Mouse (Mus musculus): ENCODE measurements around the gene Cdk17. TPM values are rescaled to one million over a fixed set of nuclear protein-coding genes. Genes with fewer than 3 reads are reported as not detected.
A peak's percentile ranks its signal among the peaks of the same experiment; 100 is the strongest.

The Cdk17 gene
- polyA plus RNA-seq, 1 experiment from 2014 or later, result 19.2 TPM

DNA sequence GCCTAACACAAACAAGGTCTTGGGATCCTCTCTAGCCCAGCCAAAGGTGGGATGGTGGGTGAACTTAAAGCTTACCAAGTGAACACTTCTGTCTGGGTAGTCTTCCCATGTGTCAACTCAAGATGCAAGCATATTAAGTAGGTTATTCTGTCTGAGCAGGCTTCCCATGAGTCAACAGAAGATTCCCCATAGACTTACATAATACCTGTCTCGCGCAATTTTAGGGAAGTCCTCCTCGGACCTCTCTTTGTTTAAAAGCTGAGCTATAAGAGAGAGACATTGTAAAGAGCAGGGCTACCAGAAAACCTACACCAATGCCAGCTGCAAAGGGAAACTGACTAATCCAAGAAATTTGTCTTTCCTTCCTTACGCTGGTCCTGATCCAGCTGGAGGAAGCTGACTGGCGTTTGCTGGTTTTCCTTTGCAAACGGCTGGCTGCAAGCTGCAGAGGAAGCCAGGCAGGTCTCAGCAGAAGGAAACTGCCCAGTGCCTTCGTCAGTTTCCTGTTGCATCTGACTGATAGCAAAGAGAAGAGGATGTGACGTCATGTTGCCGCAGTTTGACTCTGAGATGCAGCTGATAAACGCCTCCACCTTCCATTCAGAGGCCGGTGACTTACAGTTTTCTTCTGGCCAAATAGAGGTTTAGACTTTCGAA lies 36.6 kb upstream of the Cdk17 start:
- no peak overlapping the region for H3K4me3 ChIP-seq
- 0 out of 2 replicates have a peak overlapping the region, but pooled peaks have one; percentile 16 for H3K4me2 ChIP-seq
- peaks cover 7% of the 10 kb centered on the region; the same call in 1 of the 2 replicates for H3K4me1 ChIP-seq
- WGBS, result 61% methylated on average over 12 of the region's 12 CpGs
- H3K9ac ChIP-seq, result no peak overlapping the region
- no peaks in the 10 kb centered on the region for H3K27me3 ChIP-seq
- no peak for ATAC-seq (ENCODE audit: insufficient number of reproducible peaks, insufficient read depth, low FRiP score, low TSS enrichment, low read depth)
- H3K36me3 ChIP-seq, result no peaks in the 10 kb centered on the region
- H3K9me3 ChIP-seq, result no peaks in the 10 kb centered on the region
- peak overlapping the region; percentile 45 for H3K27ac ChIP-seq

DNA sequence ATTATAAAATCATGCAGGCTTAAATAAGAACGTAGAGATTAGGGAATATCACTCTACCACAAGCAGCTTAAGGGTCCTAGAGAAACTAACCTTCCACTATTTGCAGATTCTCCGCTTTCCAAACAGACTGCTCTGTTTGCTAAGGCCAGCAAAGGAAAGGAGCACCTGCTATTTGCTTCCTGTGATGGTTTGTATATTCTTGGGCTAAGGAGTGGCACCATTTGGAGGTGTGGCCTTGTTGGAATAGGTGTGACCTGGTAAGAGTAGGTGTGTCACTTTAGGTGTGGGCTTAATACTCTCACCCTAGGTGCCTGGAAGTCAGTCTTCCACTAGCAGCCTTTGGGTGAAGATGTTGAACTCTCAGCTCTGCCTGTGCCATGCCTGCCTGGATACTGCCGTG lies 34.6 kb upstream of the Cdk17 start:
- no peak overlapping the region for H3K27ac ChIP-seq
- no peaks in the 10 kb centered on the region for H3K27me3 ChIP-seq
- H3K4me1 ChIP-seq, result peaks cover 7% of the 10 kb centered on the region; the same call in 1 of the 2 replicates
- H3K9ac ChIP-seq, result no peak overlapping the region
- ATAC-seq (ENCODE audit: insufficient number of reproducible peaks, insufficient read depth, low FRiP score, low TSS enrichment, low read depth), result no peak
- no peaks in the 10 kb centered on the region for H3K36me3 ChIP-seq
- no peaks in the 10 kb centered on the region for H3K9me3 ChIP-seq
- 83% methylated on average over 3 of the region's 3 CpGs for WGBS
- H3K4me2 ChIP-seq, result no peak overlapping the region
- no peak overlapping the region for H3K4me3 ChIP-seq

DNA sequence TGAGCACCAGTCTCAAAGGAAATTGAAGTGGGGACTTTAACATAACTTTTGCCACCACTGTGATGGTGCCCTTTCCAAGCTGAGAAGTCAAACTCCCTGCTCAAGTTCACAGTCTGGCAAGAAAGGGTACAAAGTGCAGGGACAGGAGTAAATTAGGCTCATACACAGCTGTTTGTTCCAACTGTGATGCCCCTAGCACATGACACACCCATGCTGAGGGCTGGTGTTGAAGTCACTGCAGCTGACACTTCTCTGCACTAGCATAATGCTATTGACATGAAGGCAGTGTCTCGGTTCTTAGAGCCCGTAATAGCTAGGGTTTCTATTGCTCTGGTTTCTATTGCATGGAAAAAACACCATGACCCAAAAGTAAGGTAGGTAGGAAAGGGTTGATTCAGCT lies 32.1 kb upstream of the Cdk17 start:
- H3K4me2 ChIP-seq, result no peak overlapping the region

DNA sequence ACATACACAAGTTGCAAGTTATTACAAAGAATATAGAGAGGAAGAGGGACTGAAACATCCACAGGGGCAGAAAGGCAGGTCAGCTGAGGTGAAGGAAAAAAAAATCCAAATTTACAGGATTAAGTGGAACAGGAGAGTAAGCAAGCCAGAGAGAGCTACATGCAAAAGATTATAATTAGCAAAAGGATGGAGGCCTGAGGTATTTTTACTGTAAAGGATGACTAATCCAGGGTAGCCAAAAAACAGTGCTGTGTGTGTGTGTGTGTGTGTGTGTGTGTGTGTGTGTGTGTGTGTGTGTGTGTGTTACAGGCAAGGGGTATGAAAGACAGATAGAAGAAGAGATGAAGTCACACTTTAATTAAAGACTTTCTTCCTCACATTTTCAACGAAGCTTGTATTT lies 31.3 kb upstream of the Cdk17 start:
- no peak overlapping the region for H3K4me2 ChIP-seq
- 81% methylated on average over 1 of the region's 1 CpGs for WGBS

More for the DNA sequence above, 32.1 kb upstream of the Cdk17 start:
- Histone ChIP-seq H3K36me3 (no peaks in the 10 kb centered on the region), H3K27ac (no peak overlapping the region), H3K9ac (no peak overlapping the region), H3K4me3 (no peak overlapping the region), H3K27me3 (no peaks in the 10 kb centered on the region), H3K9me3 (no peaks in the 10 kb centered on the region), H3K4me1 (peaks cover 7% of the 10 kb centered on the region; the same call in 1 of the 2 replicates)
- ATAC-seq (ENCODE audit: insufficient number of reproducible peaks, insufficient read depth, low FRiP score, low TSS enrichment, low read depth), result no peak
- 80% methylated on average over 2 of the region's 2 CpGs for WGBS

DNA sequence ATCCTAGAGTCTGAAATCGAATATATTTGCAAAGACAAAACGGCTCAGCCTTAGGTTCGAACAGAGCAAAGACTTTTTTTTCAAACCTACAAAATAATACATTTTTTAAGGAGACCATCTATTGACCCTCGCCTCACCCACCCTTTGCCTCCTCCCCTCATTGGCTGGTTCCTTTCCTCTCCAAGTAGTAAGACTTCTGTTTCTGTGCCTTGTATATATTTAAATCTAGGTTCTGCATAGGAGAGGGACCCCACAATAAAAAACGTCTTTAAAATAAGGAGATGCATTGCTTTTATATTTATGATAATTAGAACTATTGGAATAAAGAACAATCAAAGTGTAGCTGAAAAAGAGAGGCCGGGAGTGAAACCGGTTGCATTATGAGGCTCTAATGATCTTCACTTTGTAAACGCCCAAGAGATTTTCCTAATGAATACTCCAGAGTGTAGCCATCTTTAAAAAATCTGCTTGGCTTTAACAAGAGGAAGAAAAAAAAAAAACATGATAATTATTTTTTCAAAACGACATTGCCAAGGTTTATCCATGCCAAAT lies 30.7 kb upstream of the Cdk17 start:
- H3K9ac ChIP-seq, result no peak overlapping the region
- no peaks in the 10 kb centered on the region for H3K9me3 ChIP-seq
- no peak for ATAC-seq (ENCODE audit: insufficient number of reproducible peaks, insufficient read depth, low FRiP score, low TSS enrichment, low read depth)
- no peak overlapping the region for H3K4me2 ChIP-seq
- no peaks in the 10 kb centered on the region for H3K36me3 ChIP-seq
- no peak overlapping the region for H3K27ac ChIP-seq
- H3K4me1 ChIP-seq, result no peaks in the 10 kb centered on the region; the same call in 1 of the 2 replicates
- 71% methylated on average over 9 of the region's 9 CpGs for WGBS
- no peaks in the 10 kb centered on the region for H3K27me3 ChIP-seq
- no peak overlapping the region for H3K4me3 ChIP-seq

More for the DNA sequence above, 31.3 kb upstream of the Cdk17 start:
- Histone ChIP-seq H3K4me3 (no peak overlapping the region), H3K27me3 (no peaks in the 10 kb centered on the region), H3K9ac (no peak overlapping the region), H3K4me1 (peaks cover under 1% of the 10 kb centered on the region; the same call in 1 of the 2 replicates), H3K9me3 (no peaks in the 10 kb centered on the region), H3K36me3 (no peaks in the 10 kb centered on the region), H3K27ac (no peak overlapping the region)
- ATAC-seq (ENCODE audit: insufficient number of reproducible peaks, insufficient read depth, low FRiP score, low TSS enrichment, low read depth), result no peak

DNA sequence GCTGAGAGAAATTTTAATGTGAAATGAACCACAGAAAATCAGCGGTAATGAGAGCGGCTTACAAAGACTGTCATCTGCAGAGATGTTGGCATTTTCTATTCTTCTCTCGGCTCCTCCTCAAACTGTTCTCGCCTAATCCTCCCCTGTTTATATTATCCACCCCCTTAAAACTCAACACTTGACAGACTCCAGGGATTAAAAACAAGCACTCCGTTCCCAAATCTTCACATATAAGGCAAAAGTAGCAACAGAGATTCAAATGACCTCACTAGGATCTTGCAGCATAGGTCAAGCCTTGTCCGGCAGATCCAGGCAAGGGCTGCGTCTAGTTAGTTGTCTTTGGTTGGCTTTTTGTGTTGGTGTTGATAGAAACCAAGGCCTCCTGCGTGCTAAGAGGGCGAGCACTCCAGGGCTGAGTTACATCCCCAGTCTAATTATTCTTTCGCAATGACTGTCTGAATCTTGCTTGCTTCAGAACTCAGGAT lies 30.2 kb upstream of the Cdk17 start:
- no peak for ATAC-seq (ENCODE audit: insufficient number of reproducible peaks, insufficient read depth, low FRiP score, low TSS enrichment, low read depth)
- Histone ChIP-seq H3K4me2 (no peak overlapping the region), H3K36me3 (no peaks in the 10 kb centered on the region), H3K9ac (no peak overlapping the region), H3K4me1 (no peaks in the 10 kb centered on the region; the same call in 1 of the 2 replicates), H3K27ac (no peak overlapping the region), H3K27me3 (no peaks in the 10 kb centered on the region), H3K4me3 (no peak overlapping the region), H3K9me3 (no peaks in the 10 kb centered on the region)
- 73% methylated on average over 10 of the region's 10 CpGs for WGBS

DNA sequence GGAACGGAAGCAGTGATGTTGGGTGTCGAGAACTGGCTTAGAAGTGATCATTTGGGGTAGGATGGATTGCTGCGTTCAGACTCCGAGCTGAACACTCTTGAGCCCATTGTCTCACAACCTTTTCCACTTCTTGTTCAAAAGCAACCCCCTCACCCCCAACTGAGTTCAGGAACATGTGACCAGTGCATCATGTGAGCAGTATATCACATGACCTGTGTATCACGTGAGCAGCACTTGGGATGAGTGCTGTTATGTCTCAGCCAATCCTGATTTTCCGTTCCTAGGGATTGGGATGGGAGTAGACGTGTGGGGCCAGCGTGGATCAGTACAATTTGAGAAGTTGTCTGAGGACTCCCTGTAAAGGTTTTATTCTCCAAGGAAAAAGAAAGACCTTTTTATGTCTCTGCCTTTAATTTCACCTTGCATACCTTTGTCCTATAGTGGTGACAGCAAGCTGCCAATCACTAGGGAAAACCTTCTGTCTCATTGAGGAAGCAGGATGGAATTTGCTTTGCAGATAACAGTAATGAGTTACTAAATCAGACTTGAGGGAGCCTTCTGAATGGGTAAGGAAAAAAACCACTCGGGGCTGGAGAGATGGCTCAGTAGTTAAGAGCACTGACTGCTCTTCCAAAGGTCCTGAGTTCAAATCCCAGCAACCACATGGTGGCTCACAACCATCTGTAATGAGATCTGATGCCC lies 28.7 kb upstream of the Cdk17 start:
- Histone ChIP-seq H3K27ac (no peak overlapping the region), H3K27me3 (no peaks in the 10 kb centered on the region), H3K4me2 (no peak overlapping the region), H3K4me3 (no peak overlapping the region), H3K4me1 (no peaks in the 10 kb centered on the region; the same call in 1 of the 2 replicates), H3K36me3 (no peaks in the 10 kb centered on the region), H3K9me3 (no peaks in the 10 kb centered on the region), H3K9ac (no peak overlapping the region)
- WGBS, result 89% methylated on average over 9 of the region's 9 CpGs
- no peak for ATAC-seq (ENCODE audit: insufficient number of reproducible peaks, insufficient read depth, low FRiP score, low TSS enrichment, low read depth)

DNA sequence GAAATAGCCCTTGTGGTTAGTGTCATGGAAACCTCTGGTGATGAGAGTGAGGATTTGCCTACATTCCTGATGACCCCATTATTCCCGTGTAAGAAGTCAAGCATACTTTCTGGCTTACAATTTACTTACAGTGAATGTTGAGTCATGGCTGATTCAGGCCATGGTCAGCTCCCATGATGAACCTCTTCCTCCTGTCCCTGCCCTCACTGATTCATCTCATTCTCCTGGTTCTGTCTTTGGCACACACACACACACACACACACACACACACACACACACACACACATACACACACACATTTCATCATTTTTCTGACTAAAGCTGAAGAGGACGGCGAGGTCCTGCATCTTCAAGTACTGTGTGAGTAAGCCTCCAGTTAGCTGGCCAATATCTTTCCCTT lies 21.9 kb upstream of the Cdk17 start:
- Histone ChIP-seq H3K9me3 (no peaks in the 10 kb centered on the region), H3K27me3 (no peaks in the 10 kb centered on the region)

DNA sequence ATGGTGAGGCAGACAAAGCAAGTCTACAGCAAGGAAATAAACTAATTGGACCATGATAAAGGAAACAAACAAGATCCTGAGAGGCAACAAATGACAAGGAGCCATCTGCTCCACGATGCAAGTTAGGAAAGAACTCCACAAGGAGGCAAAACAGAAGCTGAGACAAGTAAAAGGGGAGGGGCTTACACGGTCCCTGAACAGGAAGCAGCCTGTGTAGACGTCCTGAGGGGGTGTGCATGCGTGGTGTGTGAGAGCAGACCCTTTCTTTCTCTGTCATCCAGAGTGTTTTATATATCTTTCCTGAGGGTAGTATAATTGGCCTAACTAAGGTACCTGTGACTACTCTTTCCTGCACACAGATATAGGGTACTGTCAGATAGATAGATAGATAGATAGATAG lies 19.9 kb upstream of the Cdk17 start:
- Histone ChIP-seq H3K9ac (no peak overlapping the region), H3K9me3 (no peaks in the 10 kb centered on the region), H3K27me3 (no peaks in the 10 kb centered on the region), H3K27ac (no peak overlapping the region), H3K4me1 (no peaks in the 10 kb centered on the region), H3K4me3 (no peak overlapping the region), H3K4me2 (no peak overlapping the region), H3K36me3 (no peaks in the 10 kb centered on the region)
- ATAC-seq (ENCODE audit: insufficient number of reproducible peaks, insufficient read depth, low FRiP score, low TSS enrichment, low read depth), result no peak
- 36% methylated on average over 4 of the region's 4 CpGs for WGBS

More for the DNA sequence above, 21.9 kb upstream of the Cdk17 start:
- 79% methylated on average over 3 of the region's 3 CpGs for WGBS
- Histone ChIP-seq H3K4me1 (no peaks in the 10 kb centered on the region), H3K4me2 (no peak overlapping the region), H3K9ac (no peak overlapping the region), H3K36me3 (no peaks in the 10 kb centered on the region), H3K27ac (no peak overlapping the region), H3K4me3 (no peak overlapping the region)
- ATAC-seq (ENCODE audit: insufficient number of reproducible peaks, insufficient read depth, low FRiP score, low TSS enrichment, low read depth), result no peak

DNA sequence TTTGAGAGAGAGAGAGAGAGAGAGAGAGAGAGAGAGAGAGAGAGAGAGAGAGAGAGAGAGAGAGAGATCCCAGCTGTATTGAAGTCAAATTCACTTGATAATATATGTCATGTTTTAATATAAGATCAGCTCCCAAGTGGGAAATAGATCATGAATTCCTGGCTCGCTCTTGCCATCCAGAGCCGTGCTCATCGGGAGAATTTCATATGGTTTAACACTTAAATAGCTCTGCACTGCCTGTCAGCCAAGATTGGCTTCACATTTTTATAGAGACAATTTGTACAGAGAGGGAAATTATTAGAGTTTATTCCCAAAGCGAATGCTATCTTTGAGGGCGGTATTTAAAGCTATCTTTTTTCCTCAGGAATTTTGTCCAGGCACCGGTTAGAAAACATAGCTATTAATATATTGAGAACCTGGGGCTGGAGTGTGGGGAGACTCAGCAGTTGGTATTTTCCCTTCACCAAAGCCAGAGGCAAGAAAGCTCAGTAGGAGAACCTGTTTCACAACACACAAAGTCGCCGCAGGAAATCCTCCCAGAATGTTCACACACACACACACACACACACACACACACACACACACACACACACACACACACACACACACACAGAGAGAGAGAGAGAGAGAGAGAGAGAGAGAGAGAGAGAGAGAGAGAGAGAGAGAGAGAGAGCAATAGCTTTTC lies 17.9 kb upstream of the Cdk17 start:
- WGBS, result 49% methylated on average over 8 of the region's 8 CpGs
- H3K9ac ChIP-seq, result no peak overlapping the region
- no peaks in the 10 kb centered on the region for H3K36me3 ChIP-seq
- ATAC-seq (ENCODE audit: insufficient number of reproducible peaks, insufficient read depth, low FRiP score, low TSS enrichment, low read depth), result no peak
- H3K4me2 ChIP-seq, result peak overlapping the region; percentile 24; the same call in 1 of the 2 replicates
- H3K27ac ChIP-seq, result no peak overlapping the region
- H3K4me3 ChIP-seq, result no peak overlapping the region
- no peaks in the 10 kb centered on the region for H3K4me1 ChIP-seq
- H3K9me3 ChIP-seq, result no peaks in the 10 kb centered on the region
- H3K27me3 ChIP-seq, result no peaks in the 10 kb centered on the region

DNA sequence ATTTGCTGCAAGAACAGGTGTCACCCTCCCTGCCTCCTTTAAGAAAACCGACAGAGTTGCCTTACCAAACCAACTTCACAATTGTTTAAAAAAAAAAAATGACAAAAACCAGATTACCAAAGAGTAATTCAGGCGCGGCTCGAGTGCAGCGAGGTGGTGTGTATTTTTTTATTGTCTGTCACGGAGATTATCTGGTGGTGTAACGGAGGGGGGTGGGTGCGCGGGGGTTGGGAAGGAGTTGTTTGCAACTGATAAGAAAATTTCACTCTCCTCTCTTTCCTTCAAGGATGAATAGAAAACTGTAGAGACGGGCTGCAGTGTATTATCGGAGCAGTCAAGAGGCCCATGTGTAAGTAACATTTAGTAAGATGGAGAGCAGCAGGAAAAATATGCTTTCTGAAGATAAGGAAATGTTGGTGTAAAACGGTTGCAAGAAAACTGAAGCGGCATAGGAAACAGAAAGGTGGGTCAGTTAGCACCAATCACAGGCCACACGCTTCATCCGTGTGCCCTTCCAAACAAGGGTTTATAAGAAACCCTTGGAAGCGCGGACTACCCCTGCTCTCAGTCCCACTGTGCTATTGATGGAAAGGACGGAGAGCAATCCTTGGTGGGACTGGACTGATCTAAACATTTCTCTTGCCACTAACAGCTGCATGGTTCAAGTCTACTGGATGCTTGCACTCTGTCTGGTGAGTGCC lies 17.2 kb upstream of the Cdk17 start:
- Histone ChIP-seq H3K4me2 (peak overlapping the region; percentile 24), H3K27me3 (no peaks in the 10 kb centered on the region), H3K36me3 (no peaks in the 10 kb centered on the region), H3K9me3 (no peaks in the 10 kb centered on the region), H3K27ac (no peak overlapping the region), H3K9ac (no peak overlapping the region), H3K4me1 (no peaks in the 10 kb centered on the region), H3K4me3 (no peak overlapping the region)
- ATAC-seq (ENCODE audit: insufficient number of reproducible peaks, insufficient read depth, low FRiP score, low TSS enrichment, low read depth), result no peak
- WGBS, result 49% methylated on average over 18 of the region's 18 CpGs
